Mouse (Mus musculus) bone marrow, adult 2 months (tissue): Measurements from ENCODE around the gene Ttll8. TPM values are rescaled to one million over a fixed set of nuclear protein-coding genes. Genes with fewer than 3 reads are reported as not detected.

Source experiments
- H3K27ac ChIP-seq: fragments of 200-500 bp; 2 replicates; pipeline ENCODE4 v1.5.1; 2012; ENCODE audit warnings: low read depth, mild to moderate bottlenecking, control low read depth, inconsistent platforms, low read length; ENCODE audit not compliant: control insufficient read depth, poor library complexity, insufficient read depth
- H3K4me1 ChIP-seq: fragments of 200-500 bp; 2 replicates; pipeline ENCODE4 v1.6.1; 2011; ENCODE audit warnings: low read length; ENCODE audit not compliant: control insufficient read depth, insufficient read depth
- H3K4me3 ChIP-seq: fragments of 200-500 bp; replicated peaks from 2 replicates; pipeline ENCODE3; 2011; ENCODE audit warnings: mild to moderate bottlenecking, low read depth, low read length, control low read depth; ENCODE audit not compliant: control insufficient read depth
- CTCF ChIP-seq: fragments of 200-500 bp; IDR thresholded peaks from 2 replicates; pipeline ENCODE4 v1.5.1; 2011; ENCODE audit warnings: low read length, control low read depth; ENCODE audit not compliant: control insufficient read depth, insufficient read depth
- POLR2A ChIP-seq: fragments of 200-500 bp; IDR thresholded peaks from 2 replicates; pipeline ENCODE4 v1.6.1; 2011; ENCODE audit warnings: low read depth, mild to moderate bottlenecking, control low read depth, low read length, borderline replicate concordance; ENCODE audit not compliant: control insufficient read depth
- WGBS: fragments of 180-500 bp; shearing (Covaris S2); methylation state at CpG from one replicate; pipeline ENCODE4 v1.1.7; 2018; 5-methylcytosine and 5-hydroxymethylcytosine counted together
- polyA plus RNA-seq: library from polyadenylated mRNA; stranded (reverse); fragments of >200 nt; gene quantifications from 2 replicates; pipeline ENCODE4 v1.2.4, GENCODE M21; 2011; ENCODE audit warnings: low replicate concordance; ENCODE audit not compliant: missing spikeins, insufficient read depth, insufficient read length

Ttll8 gene
- polyA plus RNA-seq, 1 experiment = not detected

GRCm38 (mm10) chr15:88851076-88851475 lies 103.1 kb downstream of the Ttll8 start:
- Histone ChIP-seq H3K4me3 (no peak overlapping the region), H3K27ac (no peak overlapping the region), H3K4me1 (no peaks in the 10 kb centered on the region)
- no peak for TF ChIP-seq CTCF
- no peak for TF ChIP-seq POLR2A
- 69% methylated on average over 3 of the region's 3 CpGs for WGBS

GRCm38 (mm10) chr15:88850146-88850826 lies 103.9 kb downstream of the Ttll8 start:
- Histone ChIP-seq H3K27ac (no peak overlapping the region), H3K4me3 (no peak overlapping the region), H3K4me1 (no peaks in the 10 kb centered on the region)
- 75% methylated on average over 10 of the region's 10 CpGs for WGBS
- TF ChIP-seq CTCF = no peak
- TF ChIP-seq POLR2A = no peak

- TF ChIP-seq POLR2A (no peak), CTCF (no peak)
- WGBS = 86% methylated on average over 2 of the region's 2 CpGs
- H3K27ac ChIP-seq = no peak overlapping the region
- no peaks in the 10 kb centered on the region for H3K4me1 ChIP-seq
- H3K4me3 ChIP-seq = no peak overlapping the region
These were observed 104.6 kb downstream of the Ttll8 start for GRCm38 (mm10) chr15:88849621-88850020.

GRCm38 (mm10) chr15:88848661-88849060 lies 105.6 kb downstream of the Ttll8 start:
- Histone ChIP-seq H3K4me1 (no peaks in the 10 kb centered on the region), H3K27ac (no peak overlapping the region), H3K4me3 (no peak overlapping the region)
- 87% methylated on average over 1 of the region's 1 CpGs for WGBS
- no peak for TF ChIP-seq POLR2A
- TF ChIP-seq CTCF = no peak

DNA sequence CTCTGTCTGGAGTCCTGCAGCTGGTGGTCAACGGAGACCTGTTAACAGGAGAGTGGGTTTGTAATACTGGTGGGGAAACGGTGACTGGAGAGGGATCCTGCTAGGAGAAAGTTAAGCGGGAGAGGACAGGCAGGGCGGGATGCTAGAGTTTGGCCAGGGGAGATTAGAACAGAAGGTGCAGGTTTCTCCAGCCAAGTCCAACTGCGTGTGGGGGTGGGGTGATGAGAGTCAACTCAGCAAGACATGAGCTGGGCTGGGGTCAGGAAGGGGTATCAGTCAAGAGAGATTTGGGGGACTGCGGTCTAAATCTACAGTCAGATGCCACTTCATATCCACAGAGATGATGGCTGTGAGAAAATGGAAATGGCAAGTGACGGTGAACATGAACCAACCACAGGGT lies 109.3 kb downstream of the Ttll8 start:
- Histone ChIP-seq H3K4me1 (no peaks in the 10 kb centered on the region), H3K27ac (no peak overlapping the region), H3K4me3 (no peak overlapping the region)
- WGBS = 91% methylated on average over 7 of the region's 7 CpGs
- TF ChIP-seq CTCF = no peak
- TF ChIP-seq POLR2A = no peak

- H3K4me3 ChIP-seq = no peak overlapping the region
- TF ChIP-seq CTCF = no peak
- TF ChIP-seq POLR2A = no peak
- H3K4me1 ChIP-seq = no peaks in the 10 kb centered on the region
- no peak overlapping the region for H3K27ac ChIP-seq
- WGBS = 40% methylated on average over 8 of the region's 8 CpGs
These were observed 110.6 kb downstream of the Ttll8 start for GRCm38 (mm10) chr15:88843486-88844097.

GRCm38 (mm10) chr15:88842300-88842673 lies 111.9 kb downstream of the Ttll8 start:
- TF ChIP-seq CTCF = no peak
- no peak for TF ChIP-seq POLR2A
- no peak overlapping the region for H3K27ac ChIP-seq
- H3K4me3 ChIP-seq = no peak overlapping the region
- WGBS = 71% methylated on average over 3 of the region's 3 CpGs
- no peaks in the 10 kb centered on the region for H3K4me1 ChIP-seq

GRCm38 (mm10) chr15:88841580-88842299 lies 112.5 kb downstream of the Ttll8 start:
- TF ChIP-seq POLR2A (no peak), CTCF (no peak)
- Histone ChIP-seq H3K4me3 (no peak overlapping the region), H3K4me1 (no peaks in the 10 kb centered on the region), H3K27ac (no peak overlapping the region)
- 86% methylated on average over 3 of the region's 3 CpGs for WGBS

GRCm38 (mm10) chr15:88841160-88841559 lies 113.1 kb downstream of the Ttll8 start:
- Histone ChIP-seq H3K4me3 (no peak overlapping the region), H3K4me1 (no peaks in the 10 kb centered on the region), H3K27ac (no peak overlapping the region)
- 92% methylated on average over 2 of the region's 2 CpGs for WGBS
- TF ChIP-seq CTCF (no peak), POLR2A (no peak)

Other genes starting within 250 kb of the Ttll8 start
- gene Brd1, start 220.2 kb downstream of the Ttll8 start, polyA plus RNA-seq = 18.4 and 29.1 TPM in 2 replicates
- gene Zbed4, start 202.8 kb downstream of the Ttll8 start, polyA plus RNA-seq = 13.5 and 19.7 TPM in 2 replicates
- 3.8 and 6.3 TPM in 2 replicates for gene Alg12, start 135.1 kb downstream of the Ttll8 start, polyA plus RNA-seq
- 13.8 and 29.7 TPM in 2 replicates for gene Creld2, start 134.8 kb downstream of the Ttll8 start, polyA plus RNA-seq
- gene Pim3, start 92.2 kb downstream of the Ttll8 start, polyA plus RNA-seq = 9.0 and 13.4 TPM in 2 replicates
- gene Mlc1, start 24.6 kb upstream of the Ttll8 start, polyA plus RNA-seq = 0.55 TPM in 1 of 2 replicates, not detected in the other
- not detected in 2 replicates for gene Mov10l1, start 28.5 kb upstream of the Ttll8 start, polyA plus RNA-seq
- gene Panx2, start 105.3 kb upstream of the Ttll8 start, polyA plus RNA-seq = 0.45 TPM in 1 of 2 replicates, not detected in the other
- gene Trabd, start 120.7 kb upstream of the Ttll8 start, polyA plus RNA-seq = 26.6 and 34.8 TPM in 2 replicates
- 7.0 and 17.9 TPM in 2 replicates for gene Selenoo, start 134.7 kb upstream of the Ttll8 start, polyA plus RNA-seq
- 10.0 and 31.9 TPM in 2 replicates for gene Tubgcp6, start 168.7 kb upstream of the Ttll8 start, polyA plus RNA-seq
- 9.1 and 24.3 TPM in 2 replicates for gene Hdac10, start 174.3 kb upstream of the Ttll8 start, polyA plus RNA-seq
- gene Mapk12, start 186.3 kb upstream of the Ttll8 start, polyA plus RNA-seq = 6.1 and 14.6 TPM in 2 replicates
- 5.7 and 7.6 TPM in 2 replicates for gene Mapk11, start 195.2 kb upstream of the Ttll8 start, polyA plus RNA-seq
- gene Plxnb2, start 226.4 kb upstream of the Ttll8 start, polyA plus RNA-seq = 11.1 and 30.9 TPM in 2 replicates
- gene Dennd6b, start 242.1 kb upstream of the Ttll8 start, polyA plus RNA-seq = 8.1 and 13.6 TPM in 2 replicates